Mouse (Mus musculus) heart, embryonic 14.5 days (tissue): Measurements from ENCODE around the gene Rai1. TPM values are rescaled to one million over a fixed set of nuclear protein-coding genes. Genes with fewer than 3 reads are reported as not detected.

Experiments
- ATAC-seq: fragments of 200-750 bp; cut with Nextera tagmentation; 2 replicates; pipeline ENCODE4 v1.8.0; 2017; ENCODE audit warnings: low read depth, moderate TSS enrichment; ENCODE audit not compliant: insufficient number of reproducible peaks, insufficient read depth, low FRiP score
- H3K27ac ChIP-seq, 2 experiments: fragments of 200-500 bp in 1 of 2; fragments of 300-500 bp in 1 of 2; sonication (generic) in 1 of 2; replicated peaks in 1 of 2; 2 replicates each; pipeline ENCODE4 v1.5.1; 2012 to 2014; ENCODE audit warnings: low read depth in 2 of 2, low read length in 2 of 2, control low read depth in 1 of 2, mild to moderate bottlenecking in 1 of 2, mixed read lengths in 1 of 2; ENCODE audit not compliant: control insufficient read depth in 1 of 2, insufficient read depth in 1 of 2
- H3K27me3 ChIP-seq: fragments of 300-500 bp; sonication (generic); 2 replicates; pipeline ENCODE4 v1.6.1; 2014; ENCODE audit warnings: mild to moderate bottlenecking, low read length, control low read depth; ENCODE audit not compliant: control insufficient read depth, insufficient read depth
- H3K36me3 ChIP-seq: fragments of 300-500 bp; sonication (generic); 2 replicates; pipeline ENCODE4 v1.6.1; 2014; ENCODE audit warnings: mild to moderate bottlenecking, control low read depth, low read length, mixed read lengths; ENCODE audit not compliant: control insufficient read depth, insufficient read depth
- H3K4me1 ChIP-seq, 2 experiments: fragments of 200-500 bp in 1 of 2; fragments of 300-500 bp in 1 of 2; sonication (generic) in 1 of 2; 2 replicates each; pipeline ENCODE4 v1.6.1; 2012 to 2014; ENCODE audit warnings: low read length in 2 of 2, control low read depth in 1 of 2, mixed read lengths in 1 of 2; ENCODE audit not compliant: control insufficient read depth in 2 of 2, insufficient read depth in 2 of 2
- H3K4me2 ChIP-seq: fragments of 300-500 bp; sonication (generic); 2 replicates; pipeline ENCODE4 v1.6.1; 2014; ENCODE audit warnings: mild to moderate bottlenecking, low read length
- H3K4me3 ChIP-seq, 2 experiments: fragments of 200-500 bp in 1 of 2; fragments of 300-500 bp in 1 of 2; sonication (generic) in 1 of 2; 2 replicates each; pipeline ENCODE4 v1.5.1; 2012 to 2014; ENCODE audit warnings: low read length in 2 of 2, mild to moderate bottlenecking in 2 of 2, control low read depth in 1 of 2, low read depth in 1 of 2, moderate library complexity in 1 of 2; ENCODE audit not compliant: control insufficient read depth in 1 of 2, insufficient read depth in 1 of 2
- H3K9ac ChIP-seq: fragments of 300-500 bp; sonication (generic); 2 replicates; pipeline ENCODE4 v1.6.1; 2014; ENCODE audit warnings: mild to moderate bottlenecking, low read length
- H3K9me3 ChIP-seq: fragments of 300-500 bp; sonication (generic); 2 replicates; pipeline ENCODE4 v1.6.1; 2016; ENCODE audit warnings: low read length, control low read depth; ENCODE audit not compliant: control insufficient read depth
- WGBS: fragments of 180-500 bp; shearing (Covaris S2); extraction: QIAGEN DNeasy Blood & Tissue Kit; methylation state at CpG from one replicate; pipeline ENCODE4 v1.1.7; 2014; 5-methylcytosine and 5-hydroxymethylcytosine counted together
- polyA plus RNA-seq: library from polyadenylated mRNA; unstranded; fragments of >200 nt; fragmentation: Nextera tagmentation; extraction: Ambion mirVana; gene quantifications from 2 replicates; pipeline ENCODE4 v1.2.1, GENCODE M21; 2014

Gene Rai1
- polyA plus RNA-seq, 1 experiment from 2014 or later, result 19.0 TPM

GRCm38 (mm10) chr11:60105593-60106542 is 1.1 kb downstream of the Rai1 start:
- H3K4me1 ChIP-seq, result peaks cover 30 to 53% of the 10 kb centered on the region in 2 experiments
- no peaks in the 10 kb centered on the region for H3K27me3 ChIP-seq
- under 1% methylated on average over 87 of the region's 88 CpGs for WGBS

GRCm38 (mm10) chr11:60106543-60107110 is 1.8 kb downstream of the Rai1 start:
- ATAC-seq, result peak; percentile 55
- peak overlapping the region; percentile 100 for H3K9ac ChIP-seq
- peak overlapping the region; percentile 88 for H3K4me2 ChIP-seq
- no peaks in the 10 kb centered on the region for H3K36me3 ChIP-seq
- H3K4me3 ChIP-seq, result peak overlapping the region; percentile 82 to 98
- 0% methylated on average over 14 of the region's 14 CpGs for WGBS
- H3K27ac ChIP-seq, result peak overlapping the region; percentile 93 to 99
- H3K4me1 ChIP-seq, result peaks cover 34 to 55% of the 10 kb centered on the region in 2 experiments
- no peaks in the 10 kb centered on the region for H3K9me3 ChIP-seq
- no peaks in the 10 kb centered on the region for H3K27me3 ChIP-seq

More at GRCm38 (mm10) chr11:60105593-60106542, 1.1 kb downstream of the Rai1 start:
- peak overlapping the region; percentile 82 to 98 for H3K4me3 ChIP-seq
- H3K9ac ChIP-seq, result peak overlapping the region; percentile 100
- peak; percentile 23 for ATAC-seq
- H3K27ac ChIP-seq, result peak overlapping the region; percentile 93 to 99
- H3K36me3 ChIP-seq, result no peaks in the 10 kb centered on the region
- H3K9me3 ChIP-seq, result no peaks in the 10 kb centered on the region
- peak overlapping the region; percentile 88 for H3K4me2 ChIP-seq

- 82% methylated on average over 3 of the region's 3 CpGs for WGBS
- no peak for ATAC-seq
- H3K9ac ChIP-seq, result peak overlapping the region; percentile 100
Observed at GRCm38 (mm10) chr11:60107449-60107848, 2.6 kb downstream of the Rai1 start.

GRCm38 (mm10) chr11:60108631-60109172 is 3.9 kb downstream of the Rai1 start:
- peak overlapping the region; percentile 88 for H3K4me2 ChIP-seq
- WGBS, result 19% methylated on average over 5 of the region's 5 CpGs
- no peaks in the 10 kb centered on the region for H3K36me3 ChIP-seq
- H3K4me3 ChIP-seq, result no peak overlapping the region
- peaks cover 45 to 70% of the 10 kb centered on the region in 2 experiments for H3K4me1 ChIP-seq
- peak overlapping the region; percentile 17 to 99; a peak in 2 of 4 replicates for H3K27ac ChIP-seq
- ATAC-seq, result no peak
- H3K9me3 ChIP-seq, result no peaks in the 10 kb centered on the region
- no peaks in the 10 kb centered on the region for H3K27me3 ChIP-seq
- H3K9ac ChIP-seq, result peak overlapping the region; percentile 100

More at GRCm38 (mm10) chr11:60107449-60107848, 2.6 kb downstream of the Rai1 start:
- no peaks in the 10 kb centered on the region for H3K36me3 ChIP-seq
- H3K4me3 ChIP-seq, result peak overlapping the region in 1 of 2 experiments; percentile 98; a peak in 2 of 4 replicates
- H3K9me3 ChIP-seq, result no peaks in the 10 kb centered on the region
- H3K27me3 ChIP-seq, result no peaks in the 10 kb centered on the region
- H3K4me2 ChIP-seq, result peak overlapping the region; percentile 88
- peak overlapping the region in 1 of 2 experiments; percentile 99; a peak in 2 of 4 replicates for H3K27ac ChIP-seq
- H3K4me1 ChIP-seq, result peaks cover 36 to 63% of the 10 kb centered on the region in 2 experiments

GRCm38 (mm10) chr11:60110386-60110785 is 5.6 kb downstream of the Rai1 start:
- no peak overlapping the region for H3K4me2 ChIP-seq

GRCm38 (mm10) chr11:60111576-60111975 is 6.8 kb downstream of the Rai1 start:
- Histone ChIP-seq H3K9me3 (no peaks in the 10 kb centered on the region), H3K27ac (0 out of 4 replicates have a peak overlapping the region, but pooled peaks of 1 of the 2 experiments have one; percentile 4), H3K4me2 (no peak overlapping the region), H3K9ac (no peak overlapping the region), H3K36me3 (no peaks in the 10 kb centered on the region), H3K4me3 (no peak overlapping the region), H3K4me1 (peaks cover 59 to 90% of the 10 kb centered on the region in 2 experiments), H3K27me3 (no peaks in the 10 kb centered on the region)
- WGBS, result 83% methylated on average over 2 of the region's 2 CpGs
- no peak for ATAC-seq

More at GRCm38 (mm10) chr11:60110386-60110785, 5.6 kb downstream of the Rai1 start:
- Histone ChIP-seq H3K4me1 (peaks cover 55 to 79% of the 10 kb centered on the region in 2 experiments), H3K36me3 (no peaks in the 10 kb centered on the region), H3K27me3 (no peaks in the 10 kb centered on the region), H3K9ac (no peak overlapping the region), H3K4me3 (no peak overlapping the region), H3K9me3 (no peaks in the 10 kb centered on the region), H3K27ac (no peak overlapping the region)
- ATAC-seq, result no peak
- WGBS, result 48% methylated on average over 5 of the region's 5 CpGs

- 7% methylated on average over 4 of the region's 4 CpGs for WGBS
- Histone ChIP-seq H3K36me3 (no peaks in the 10 kb centered on the region), H3K4me3 (peak overlapping the region; percentile 43 to 47; a peak in 2 of 4 replicates), H3K4me1 (peaks cover 47 to 85% of the 10 kb centered on the region in 2 experiments), H3K27me3 (no peaks in the 10 kb centered on the region), H3K27ac (peak overlapping the region; percentile 95 to 98), H3K9me3 (no peaks in the 10 kb centered on the region), H3K9ac (peak overlapping the region; percentile 83), H3K4me2 (peak overlapping the region; percentile 86)
- ATAC-seq, result no peak
Observed at GRCm38 (mm10) chr11:60113624-60114023, 8.8 kb downstream of the Rai1 start.
